Comparison of ENCODE assay signal across 15 mouse cellular contexts in genomic region chr14:32939217-32939616, GRCm38 (mm10). TPM values are rescaled to one million over a fixed set of nuclear protein-coding genes. Genes with fewer than 3 reads are reported as not detected.
"Had no signal": no experiment of that assay in that cellular context is flagged by ENCODE, and none has a peak within 500 bp of the region (broad histone marks: within the 10 kb centered on the region; RNA-seq: fewer than 3 reads in every experiment).

No protein-coding gene starts in this region.

- ATAC-seq: midbrain, embryonic 16.5 days had no signal

- DNase-seq: lung, adult 18-20 months; lung, embryonic 14.5 days; lung, postnatal 14 days; lung, postnatal 36 days; midbrain, embryonic 14.5 days; retina, postnatal 1 day; right cerebral cortex, adult 18-20 months; right cerebral cortex, postnatal 25 days; right cerebral cortex, postnatal 4 days; spleen, adult 18-20 months; thymus, adult 18-20 months; thymus, postnatal 14 days; thymus, postnatal 4 days had no signal

RNA-seq across cellular contexts. Expression of gene Lrrc18, which starts 52.0 kb away (rescaled TPM):
- total RNA-seq: megakaryocyte-erythroid progenitor cell, adult 5-6 weeks had no signal
